Mouse (Mus musculus) myocyte (in vitro differentiated cells): Measurements from ENCODE around the gene Gprin3.

ENCODE experiments used
- CEBPB ChIP-seq: IDR thresholded peaks from 2 replicates; pipeline ENCODE4 v1.6.1; 2011; ENCODE audit warnings: mild to moderate bottlenecking, moderate library complexity; ENCODE audit not compliant: poor library complexity, insufficient read depth, severe bottlenecking
- E2F4 ChIP-seq: IDR thresholded peaks from one replicate; pipeline ENCODE4 v1.6.1; 2011; ENCODE audit warnings: mild to moderate bottlenecking, control low read depth, moderate library complexity; ENCODE audit not compliant: insufficient read depth
- MAX ChIP-seq: IDR thresholded peaks from one replicate; pipeline ENCODE4 v1.6.1; 2011; ENCODE audit warnings: low read depth, mild to moderate bottlenecking, control low read depth
- MYOD1 ChIP-seq, 3 experiments: IDR thresholded peaks; one replicate each; pipeline ENCODE4 v1.6.1; 2011; ENCODE audit warnings: control low read depth in 2 of 3, low read depth in 2 of 3, mild to moderate bottlenecking in 2 of 3, moderate library complexity in 1 of 3; ENCODE audit not compliant: insufficient read length in 2 of 3, control insufficient read depth in 1 of 3
- MYOG ChIP-seq, 3 experiments: IDR thresholded peaks; one replicate each; pipeline ENCODE4 v1.6.1; 2011; ENCODE audit warnings: control low read depth in 2 of 3, low read depth in 2 of 3, mild to moderate bottlenecking in 2 of 3; ENCODE audit not compliant: insufficient read length in 2 of 3, control insufficient read depth in 1 of 3, insufficient read depth in 1 of 3
- POLR2A ChIP-seq: IDR thresholded peaks from one replicate; pipeline ENCODE4 v1.6.1; 2011; ENCODE audit warnings: low read depth, mild to moderate bottlenecking, control low read depth, moderate library complexity; ENCODE audit not compliant: insufficient read length
- POLR2AphosphoS2 ChIP-seq: IDR thresholded peaks from one replicate; pipeline ENCODE4 v1.6.1; 2011; ENCODE audit warnings: low read depth, control low read depth; ENCODE audit not compliant: insufficient read length
- TCF12 ChIP-seq: IDR thresholded peaks from one replicate; pipeline ENCODE4 v1.6.1; 2011; ENCODE audit warnings: mild to moderate bottlenecking, control low read depth; ENCODE audit not compliant: poor library complexity, insufficient read depth, severe bottlenecking
- USF1 ChIP-seq: IDR thresholded peaks from one replicate; pipeline ENCODE4 v1.6.1; 2011; ENCODE audit warnings: low read depth, mild to moderate bottlenecking, control low read depth, moderate library complexity

DNA sequence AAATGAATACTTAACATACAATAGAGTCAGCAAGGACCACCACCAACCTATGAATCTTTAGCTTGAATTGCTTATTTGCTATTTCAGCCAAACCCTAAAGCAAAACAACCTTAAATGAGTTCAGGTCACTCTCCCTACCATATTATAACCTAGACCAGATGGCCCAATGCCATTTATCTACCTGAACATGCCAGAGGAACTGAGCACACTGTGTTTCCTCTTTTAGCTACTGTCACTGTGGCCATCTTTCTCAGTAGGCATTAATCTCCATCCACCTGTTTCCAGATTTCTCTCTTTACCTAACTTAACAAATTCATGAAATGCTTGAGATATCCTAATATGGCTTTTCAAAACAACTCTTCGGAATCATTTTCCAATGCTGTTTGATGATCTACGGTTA, 114.9 kb downstream of the Gprin3 start:
- TF ChIP-seq MAX, result no peak
- no peak for TF ChIP-seq CEBPB
- no peak for TF ChIP-seq POLR2A
- no peak for TF ChIP-seq E2F4
- TF ChIP-seq USF1, result no peak
- TF ChIP-seq POLR2AphosphoS2, result no peak
- TF ChIP-seq MYOG (IDR thresholded peaks at IDR 0.05; ENCODE audit: control insufficient read depth in 1 of 3, insufficient read depth in 1 of 3, insufficient read length in 2 of 3, low read depth in 2 of 3), result no peak
- no peak for TF ChIP-seq TCF12
- TF ChIP-seq MYOD1 (IDR thresholded peaks at IDR 0.05; ENCODE audit: control insufficient read depth in 1 of 3, insufficient read length in 2 of 3, low read depth in 2 of 3), result no peak
